Mouse (Mus musculus) R1 (cell line): ENCODE results near the gene Adamts13.
A peak's percentile ranks its signal among the peaks of the same experiment; 100 is the strongest.

Source experiments
- DNase-seq: peaks from one replicate; pipeline ENCODE4 v3.0.0-alpha.2; 2018; ENCODE audit warnings: low read depth, low spot score

The Adamts13 gene

GRCm38 (mm10) chr2:26973116-26973515, at the start of gene Adamts13:
TSS of gene Adamts13 (plus strand) at chr2:26973416.
- DNase-seq: no peak

GRCm38 (mm10) chr2:26927745-26928476, 45.3 kb upstream of the Adamts13 start:
- no peak for DNase-seq

- DNase-seq: peak; percentile 86
These were observed 42.8 kb upstream of the Adamts13 start for GRCm38 (mm10) chr2:26930390-26930789.

DNA sequence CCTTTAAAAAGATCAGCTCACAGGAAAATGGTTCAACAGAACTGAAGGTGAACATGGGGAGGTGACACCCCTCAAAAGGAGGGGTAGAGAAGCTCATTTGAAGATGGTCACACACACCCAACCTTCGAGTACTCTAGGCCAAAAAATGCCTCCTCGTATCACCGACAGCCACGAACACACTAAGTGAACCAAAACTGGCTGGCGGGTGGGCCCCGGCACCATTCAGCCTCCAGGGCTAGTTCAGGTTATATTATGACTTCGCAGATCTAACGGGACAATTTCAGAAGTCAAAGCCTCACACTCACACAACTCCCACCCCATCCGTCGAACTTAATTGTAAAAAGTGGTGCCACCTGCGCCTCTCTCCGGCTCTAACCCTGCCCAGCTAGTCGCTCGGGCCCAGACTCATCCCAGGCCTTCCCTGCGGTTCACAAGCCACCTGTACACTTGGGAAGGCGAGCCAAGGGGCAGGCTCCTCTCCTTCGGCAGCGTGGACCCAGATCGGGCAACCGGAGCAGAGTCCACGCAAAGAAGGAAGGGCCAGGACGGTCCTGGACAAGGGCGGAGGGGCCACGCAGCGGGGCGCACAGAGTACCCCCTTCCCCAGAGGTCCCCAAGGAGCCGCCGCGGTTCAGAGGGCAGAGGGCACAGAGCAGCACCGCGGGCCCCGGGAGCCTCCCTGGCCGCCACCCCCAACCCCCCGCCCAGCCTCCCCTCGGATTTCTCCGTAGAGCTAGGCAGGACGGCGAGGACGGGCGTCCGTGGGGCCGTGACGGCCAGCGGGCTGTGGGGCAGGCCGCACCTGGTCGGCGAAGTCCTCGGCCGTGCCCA, 40.5 kb upstream of the Adamts13 start:
- peak; percentile 61 for DNase-seq

GRCm38 (mm10) chr2:26933304-26934055, 39.7 kb upstream of the Adamts13 start, which contains the start of the genes Surf4 and Stkld1:
TSS of gene Surf4 (minus strand) at chr2:26933928.
TSS of gene Stkld1 (plus strand) at chr2:26934047.
- peak; percentile 98 for DNase-seq

DNA sequence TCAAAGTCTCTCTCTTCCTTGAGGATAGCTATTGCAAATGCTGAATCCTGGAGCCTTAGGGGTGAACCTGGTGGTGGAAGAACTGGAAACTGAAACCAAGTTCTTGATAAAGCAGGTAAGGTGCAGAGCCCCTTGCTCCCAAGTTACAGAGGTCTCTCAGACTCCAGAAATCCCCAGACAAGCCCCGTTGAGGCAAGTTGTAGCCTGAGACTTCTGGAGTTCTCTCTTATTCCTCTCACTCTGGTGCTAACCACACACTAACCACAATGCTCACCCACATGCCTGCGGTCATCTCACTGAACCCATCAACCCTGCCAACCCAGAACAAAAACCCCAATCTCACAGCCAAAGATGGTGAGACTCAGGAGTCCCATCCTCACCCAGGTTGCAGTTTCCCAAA, 37.9 kb upstream of the Adamts13 start:
- DNase-seq: no peak

GRCm38 (mm10) chr2:26936425-26936824, 36.8 kb upstream of the Adamts13 start:
- no peak for DNase-seq

GRCm38 (mm10) chr2:26941539-26941938, 31.7 kb upstream of the Adamts13 start:
- DNase-seq: peak; percentile 28

- no peak for DNase-seq
These were observed 30.0 kb upstream of the Adamts13 start for GRCm38 (mm10) chr2:26943253-26943652.

- no peak for DNase-seq
These were observed 22.8 kb upstream of the Adamts13 start for GRCm38 (mm10) chr2:26950411-26950810.

GRCm38 (mm10) chr2:26951346-26951905, 21.8 kb upstream of the Adamts13 start:
- DNase-seq: no peak

GRCm38 (mm10) chr2:26952193-26952592, 21.0 kb upstream of the Adamts13 start:
- DNase-seq: no peak

- no peak for DNase-seq
These were observed 20.4 kb upstream of the Adamts13 start for GRCm38 (mm10) chr2:26952866-26953265.

GRCm38 (mm10) chr2:26954735-26955395, 18.4 kb upstream of the Adamts13 start:
- DNase-seq: no peak

DNA sequence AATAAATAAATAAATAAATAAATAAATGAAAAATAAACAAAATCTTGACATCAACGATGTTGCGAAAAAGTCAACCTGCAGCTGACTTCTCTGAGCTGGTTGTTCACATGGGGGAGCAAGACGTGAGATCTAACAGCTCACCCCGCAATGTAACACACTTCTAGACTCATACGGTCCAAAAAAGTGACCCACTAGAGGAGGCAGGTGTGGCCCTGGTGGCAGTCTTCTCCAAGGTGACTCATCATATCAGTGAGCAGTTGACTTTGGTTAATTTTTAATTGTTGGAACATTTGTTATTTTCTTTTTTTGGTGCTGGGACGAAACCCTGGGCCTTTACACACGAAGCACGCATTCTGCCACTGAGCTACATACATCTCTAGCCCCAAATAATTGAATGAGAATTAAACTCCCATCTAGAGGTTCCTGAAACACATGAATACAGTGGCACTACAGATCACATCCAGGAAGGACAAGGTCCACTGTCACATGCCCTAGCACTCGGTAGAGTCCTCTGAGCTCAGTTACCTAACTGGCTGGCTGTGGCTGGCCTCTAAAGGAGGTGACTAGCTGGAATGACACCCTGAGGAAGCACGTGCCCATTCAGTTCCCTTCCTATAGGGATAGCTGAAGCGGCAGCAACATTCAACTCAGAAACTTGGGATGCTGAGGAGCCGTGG, 16.3 kb upstream of the Adamts13 start:
- no peak for DNase-seq

- no peak for DNase-seq
These were observed 15.7 kb upstream of the Adamts13 start for GRCm38 (mm10) chr2:26957488-26957859.

DNA sequence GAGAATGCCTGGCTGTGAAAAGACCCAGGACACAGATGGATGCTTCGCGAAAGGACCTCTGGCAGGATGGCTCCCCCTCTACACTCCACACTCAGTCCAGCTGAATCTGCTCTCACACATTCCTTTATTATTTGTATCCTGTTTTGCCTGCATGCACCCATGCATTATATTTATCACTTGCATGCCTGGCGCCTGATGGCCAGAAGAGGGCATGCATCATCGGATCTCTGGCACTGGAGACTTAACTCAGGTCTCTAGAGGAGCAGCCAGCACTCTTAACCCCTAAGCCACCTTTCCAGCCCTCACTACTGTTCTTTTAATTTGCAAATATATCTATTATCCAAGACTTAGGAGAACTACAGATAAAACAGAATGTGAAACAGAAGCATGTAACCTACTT, 12.5 kb upstream of the Adamts13 start:
- peak; percentile 21 for DNase-seq

DNA sequence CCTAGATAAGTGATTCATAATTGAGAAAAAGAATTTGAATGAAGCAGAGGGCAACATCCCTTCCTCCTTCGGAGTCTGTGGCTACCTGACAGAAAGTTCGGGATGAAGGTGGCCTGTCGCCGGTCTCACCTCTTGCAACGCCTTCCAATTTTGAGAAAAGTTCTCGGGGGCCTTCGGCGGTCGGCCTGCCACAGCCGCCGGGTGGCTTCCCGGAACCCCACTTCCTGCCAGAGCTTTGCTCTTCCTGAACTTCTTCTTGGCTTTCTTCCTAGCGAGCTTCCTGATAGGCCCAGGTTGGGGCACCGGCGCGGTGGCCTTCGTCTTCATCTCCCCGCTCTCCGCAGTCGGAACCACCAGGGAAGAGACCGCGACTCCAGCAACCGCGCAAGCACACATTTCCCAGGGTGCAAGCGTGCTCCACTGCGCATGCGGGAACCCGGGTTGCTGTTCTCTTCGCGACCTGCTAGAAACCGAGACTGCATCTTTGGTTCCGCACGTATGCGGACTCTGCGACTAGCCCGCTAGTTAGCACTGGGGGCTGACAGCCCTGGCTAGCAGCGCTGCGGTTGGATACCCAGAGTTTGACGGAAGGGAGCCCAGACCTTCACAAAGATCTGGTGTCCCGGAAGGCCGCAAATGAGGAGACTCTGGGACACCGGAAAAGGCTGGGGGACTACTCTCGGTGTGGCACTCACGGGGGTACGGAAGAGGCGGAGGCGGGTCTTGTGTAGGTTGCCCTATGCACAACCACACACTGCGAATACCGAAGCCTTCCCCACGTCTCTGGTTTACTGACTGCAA, 9.1 kb upstream of the Adamts13 start, which contains the start of gene Rexo4:
Gene Rexo4 (minus strand): TSS at position 464 of the 801 bp plus-strand sequence.
- peak; percentile 97 for DNase-seq

- DNase-seq: peak; percentile 41
These were observed 8.4 kb upstream of the Adamts13 start for GRCm38 (mm10) chr2:26964724-26965370.
